Mouse (Mus musculus) liver, postnatal 0 days (tissue): ENCODE results near the gene Olfr556.

Experiments
- CTCF ChIP-seq: sonication (generic); IDR thresholded peaks from 2 replicates; pipeline ENCODE4 v1.5.1; 2016; ENCODE audit warnings: antibody characterized with exemption, low read depth
- EP300 ChIP-seq: IDR thresholded peaks from 2 replicates; pipeline ENCODE4 v1.6.1; 2016; ENCODE audit warnings: antibody characterized with exemption, low read depth, mild to moderate bottlenecking

DNA sequence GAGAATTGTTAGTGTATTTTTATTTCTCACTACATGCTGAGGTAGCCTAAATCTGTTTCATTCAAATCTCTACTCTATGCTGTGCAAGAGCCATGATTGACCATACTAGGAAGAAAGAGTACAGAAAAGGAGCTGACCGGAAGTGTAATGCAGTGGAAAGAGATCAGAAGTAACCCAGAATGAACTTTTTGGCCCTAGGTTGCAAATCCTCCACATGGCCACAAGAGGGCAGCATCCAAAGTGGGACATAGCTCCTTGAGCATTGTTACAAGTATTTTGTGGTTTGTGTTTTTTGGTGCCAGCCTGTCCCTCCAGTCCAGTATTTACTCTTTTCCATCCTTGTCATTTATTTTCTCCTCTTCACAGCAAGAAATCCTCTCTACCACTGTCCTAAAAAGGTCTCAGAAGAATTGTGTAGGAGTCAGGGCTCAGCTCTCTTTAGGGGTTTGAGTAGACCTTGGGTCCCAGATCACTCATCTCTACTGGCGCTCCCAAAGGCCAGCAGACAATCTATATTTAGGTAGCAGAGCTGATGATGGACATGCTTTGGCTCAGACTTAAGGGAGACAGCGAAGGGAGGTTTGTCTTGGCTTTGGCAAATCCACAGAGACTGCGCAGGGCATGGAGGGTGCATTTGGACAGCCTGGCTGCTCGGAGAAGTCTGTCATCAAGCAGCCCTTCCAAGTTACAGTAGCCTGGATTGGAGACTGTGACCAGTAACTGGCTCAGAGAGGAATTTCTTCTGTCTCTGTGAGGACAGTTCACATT, 30.8 kb downstream of the Olfr556 start, which contains the start of gene Olfr557:
- TF ChIP-seq CTCF, result peak; percentile 82
- no peak for TF ChIP-seq EP300
